Mouse (Mus musculus) liver, embryonic 14.5 days (tissue): Measurements from ENCODE around the gene Bpi.

ENCODE experiments used
- CTCF ChIP-seq: IDR thresholded peaks from 2 replicates; pipeline ENCODE4 v1.5.1; 2016; ENCODE audit warnings: antibody characterized with exemption, low read depth, control low read depth
- EP300 ChIP-seq: IDR thresholded peaks from 2 replicates; pipeline ENCODE4 v1.6.1; 2016; ENCODE audit warnings: antibody characterized with exemption, low read depth

- no peak for TF ChIP-seq EP300
- TF ChIP-seq CTCF = no peak
These were observed 19.0 kb downstream of the Bpi start for GRCm38 (mm10) chr2:158276878-158277277.
